Mouse (Mus musculus) embryo, embryonic 10.5 days (tissue): ENCODE data around the gene Spen.
"Not testable (repeated sequence)": the region's sequence is repeated elsewhere in the genome, so short reads cannot be mapped to it uniquely, and the experiment has no call there.

Source experiments
- DNase-seq: peaks from one replicate; pipeline ENCODE4 v3.0.0-alpha.2; 2015; ENCODE audit warnings: low spot score

Gene Spen

GRCm38 (mm10) chr4:141559131-141559897 is 20.9 kb upstream of the Spen start:
- peak; percentile 79 for DNase-seq

GRCm38 (mm10) chr4:141558658-141559057 is 20.3 kb upstream of the Spen start:
- DNase-seq: peak; percentile 29

- DNase-seq: not testable (repeated sequence)
Measured at GRCm38 (mm10) chr4:141556163-141556562, 17.8 kb upstream of the Spen start.

- DNase-seq: not testable (repeated sequence)
Measured at GRCm38 (mm10) chr4:141554255-141554865, 16.0 kb upstream of the Spen start.

GRCm38 (mm10) chr4:141552484-141552883 is 14.1 kb upstream of the Spen start:
- DNase-seq: peak; percentile 41

GRCm38 (mm10) chr4:141547299-141547698 is 8.9 kb upstream of the Spen start:
- DNase-seq: peak; percentile 23

GRCm38 (mm10) chr4:141546334-141547200 is 8.2 kb upstream of the Spen start:
- DNase-seq: peak; percentile 94

GRCm38 (mm10) chr4:141545743-141546333 is 7.4 kb upstream of the Spen start:
- peak; percentile 99 for DNase-seq

GRCm38 (mm10) chr4:141545071-141545742 is 6.8 kb upstream of the Spen start:
- DNase-seq: peak; percentile 62

- DNase-seq: no peak
Measured at GRCm38 (mm10) chr4:141544536-141544935, 6.1 kb upstream of the Spen start.

GRCm38 (mm10) chr4:141543593-141543992 is 5.2 kb upstream of the Spen start:
- DNase-seq: no peak

GRCm38 (mm10) chr4:141541851-141542250 is 3.5 kb upstream of the Spen start:
- peak; percentile 51 for DNase-seq

- DNase-seq: no peak
Measured at GRCm38 (mm10) chr4:141540844-141541243, 2.4 kb upstream of the Spen start.

GRCm38 (mm10) chr4:141539213-141539767 is 893 bp upstream of the Spen start:
- DNase-seq: no peak

- peak; percentile 32 for DNase-seq
Measured at GRCm38 (mm10) chr4:141537706-141538407, 540 bp downstream of the Spen start.

- no peak for DNase-seq
Measured at GRCm38 (mm10) chr4:141537226-141537610, 1.2 kb downstream of the Spen start.

- peak; percentile 88 for DNase-seq
Measured at GRCm38 (mm10) chr4:141536291-141537225, 1.8 kb downstream of the Spen start.

- DNase-seq: peak; percentile 75
Measured at GRCm38 (mm10) chr4:141534947-141535680, 3.3 kb downstream of the Spen start.

GRCm38 (mm10) chr4:141530979-141531378 is 7.4 kb downstream of the Spen start:
- DNase-seq: no peak
